Mouse (Mus musculus) ES-E14 (cell line): Measurements from ENCODE around the gene Hbp1. TPM values are rescaled to one million over a fixed set of nuclear protein-coding genes. Genes with fewer than 3 reads are reported as not detected.

ENCODE experiments used
- DNase-seq: peaks from one replicate; pipeline ENCODE4 v3.0.0-alpha.2; 2013; ENCODE audit warnings: low read depth, low spot score
- H3K27ac ChIP-seq: 2 replicates; pipeline ENCODE4 v1.5.1; 2012; ENCODE audit warnings: low read depth, mild to moderate bottlenecking, low read length, moderate library complexity, mixed read lengths; ENCODE audit not compliant: poor library complexity, insufficient read depth, severe bottlenecking
- H3K36me3 ChIP-seq: 2 replicates; pipeline ENCODE4 v1.6.1; 2012; ENCODE audit warnings: mild to moderate bottlenecking, low read length, moderate library complexity, mixed read lengths; ENCODE audit not compliant: control insufficient read depth, poor library complexity, insufficient read depth, severe bottlenecking
- H3K4me1 ChIP-seq, 2 experiments: fragments of 150-350 bp in 1 of 2; sonication (generic) in 1 of 2; 2 replicates each; pipeline ENCODE4 v1.6.1; 2012; ENCODE audit warnings: low read length in 2 of 2, mild to moderate bottlenecking in 1 of 2, mixed read lengths in 1 of 2; ENCODE audit not compliant: control insufficient read depth in 2 of 2, insufficient read depth in 2 of 2, poor library complexity in 1 of 2
- H3K4me3 ChIP-seq, 2 experiments: fragments of 150-350 bp in 1 of 2; sonication (generic) in 1 of 2; 2 replicates each; pipeline ENCODE4 v1.5.1; 2012; ENCODE audit warnings: low read length in 2 of 2, low read depth in 1 of 2, mild to moderate bottlenecking in 1 of 2, mixed read lengths in 1 of 2; ENCODE audit not compliant: insufficient read depth in 1 of 2, poor library complexity in 1 of 2, severe bottlenecking in 1 of 2
- H3K9ac ChIP-seq: 2 replicates; pipeline ENCODE4 v1.6.1; 2012; ENCODE audit warnings: low read depth, mild to moderate bottlenecking, low read length, mixed read lengths; ENCODE audit not compliant: poor library complexity, insufficient read depth, severe bottlenecking
- H3K9me3 ChIP-seq: fragments of 150-350 bp; sonication (generic); 2 replicates; pipeline ENCODE4 v1.6.1; 2012; ENCODE audit warnings: low read depth, mild to moderate bottlenecking, low read length; ENCODE audit not compliant: control insufficient read depth, insufficient read depth
- CHD2 ChIP-seq: IDR thresholded peaks from 2 replicates; pipeline ENCODE4 v1.6.1; 2014; ENCODE audit warnings: mild to moderate bottlenecking, low read depth, low read length, inconsistent platforms
- HCFC1 ChIP-seq: IDR thresholded peaks from 2 replicates; pipeline ENCODE4 v1.6.1; 2012; ENCODE audit warnings: low read length, inconsistent platforms, borderline replicate concordance; ENCODE audit not compliant: insufficient read depth
- MAFK ChIP-seq: IDR thresholded peaks from 2 replicates; pipeline ENCODE4 v1.6.1; 2014; ENCODE audit warnings: mild to moderate bottlenecking, low read depth, low read length, inconsistent platforms; ENCODE audit not compliant: insufficient read depth
- ZC3H11A ChIP-seq: IDR thresholded peaks from 2 replicates; pipeline ENCODE4 v1.6.1; 2012; ENCODE audit warnings: low read depth, mild to moderate bottlenecking, inconsistent platforms, low read length, borderline replicate concordance
- ZNF384 ChIP-seq: IDR thresholded peaks from 2 replicates; pipeline ENCODE4 v1.6.1; 2012; ENCODE audit warnings: low read depth, low read length, inconsistent platforms
- in situ Hi-C, 2 experiments: fragments of 600-800 bp; cut with MboI; formaldehyde crosslinking; loops; one replicate each; pipeline ENCODE4 v1.15.1; 2025; ENCODE audit warnings: low sequenced_read_pairs in 2 of 2, inconsistent platforms in 1 of 2; ENCODE audit not compliant: unreplicated experiment in 2 of 2
- total RNA-seq: library from RNA; depleted of rRNA; stranded (reverse); fragments of 300-350 nt; gene quantifications from 2 replicates; pipeline ENCODE4 v1.2.3, GENCODE M21; 2012

Hbp1 gene
- total RNA-seq, 1 experiment = 43.3 TPM

DNA sequence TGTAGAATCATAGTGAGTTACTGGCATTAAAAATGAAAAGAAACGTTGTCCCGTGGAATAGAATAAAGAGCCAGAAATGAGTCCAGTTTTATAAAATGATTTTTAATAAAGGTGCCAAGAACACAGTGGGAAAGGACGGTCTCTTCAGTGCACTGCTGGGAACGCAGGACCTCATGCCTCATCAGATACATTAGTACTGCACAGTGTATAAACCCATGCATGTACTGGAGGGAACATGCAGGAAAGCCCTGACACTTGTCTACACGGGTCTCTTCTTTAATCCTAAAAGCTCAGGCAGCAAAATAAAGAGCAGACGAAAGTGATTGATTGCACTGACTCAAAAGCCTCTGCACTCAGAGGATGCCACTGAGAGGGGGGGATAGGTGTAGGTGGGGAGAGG, 59.6 kb downstream of the Hbp1 start:
- DNase-seq = no peak
- H3K9ac ChIP-seq = no peak overlapping the region
- H3K36me3 ChIP-seq = no peaks in the 10 kb centered on the region; the same call in 1 of the 2 replicates
- H3K4me1 ChIP-seq = peaks cover 0 to 8% of the 10 kb centered on the region in 2 experiments; a peak in 2 of 4 replicates
- H3K4me3 ChIP-seq = no peak overlapping the region
- H3K9me3 ChIP-seq = no peaks in the 10 kb centered on the region
- in situ Hi-C loops = no loop called here
- TF ChIP-seq ZNF384 (no peak), CHD2 (no peak)
- H3K27ac ChIP-seq = no peak overlapping the region

DNA sequence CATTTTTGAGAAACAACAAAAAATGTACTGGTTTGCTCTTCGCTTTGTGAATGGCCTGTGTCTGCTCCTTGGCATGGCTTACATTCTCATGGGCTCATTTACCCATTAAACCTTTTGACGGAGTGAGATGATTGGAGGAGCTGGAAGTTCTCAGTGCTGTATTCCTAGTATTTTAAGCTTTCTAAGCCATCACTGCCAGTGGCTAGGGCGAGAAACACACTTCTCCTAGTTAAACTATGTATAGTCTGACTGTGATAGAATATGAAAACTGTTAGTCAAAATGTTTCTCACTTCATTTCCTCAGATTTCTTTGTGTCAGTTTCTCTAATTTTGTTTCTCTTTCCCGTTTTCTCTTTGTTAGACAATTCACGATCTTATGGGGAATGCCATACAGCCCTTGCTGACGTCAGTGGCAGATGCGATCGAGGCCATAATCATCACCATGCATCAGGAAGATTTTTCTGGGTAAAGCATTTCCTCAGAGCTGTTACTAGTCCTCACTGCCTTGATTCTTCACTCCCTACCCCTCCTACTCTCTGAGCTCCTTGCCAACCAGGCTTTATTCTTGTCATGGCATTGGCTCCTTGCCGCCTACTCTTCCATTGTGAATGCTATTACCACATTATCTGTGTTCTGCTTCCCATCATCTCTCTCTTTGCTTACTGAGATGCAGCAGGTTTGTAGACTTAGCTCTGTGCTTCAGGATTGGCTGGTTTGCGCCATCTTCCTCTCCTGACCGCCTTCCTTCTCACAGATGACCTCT, 64.3 kb downstream of the Hbp1 start:
- H3K36me3 ChIP-seq = no peaks in the 10 kb centered on the region; the same call in 1 of the 2 replicates
- H3K4me1 ChIP-seq = no peaks in the 10 kb centered on the region
- TF ChIP-seq ZNF384 (no peak), CHD2 (no peak), ZC3H11A (no peak), MAFK (no peak), HCFC1 (no peak)
- no peak overlapping the region for H3K9ac ChIP-seq
- in situ Hi-C loops = no loop called here
- H3K4me3 ChIP-seq = no peak overlapping the region
- H3K9me3 ChIP-seq = no peaks in the 10 kb centered on the region
- H3K27ac ChIP-seq = no peak overlapping the region
- DNase-seq = no peak

DNA sequence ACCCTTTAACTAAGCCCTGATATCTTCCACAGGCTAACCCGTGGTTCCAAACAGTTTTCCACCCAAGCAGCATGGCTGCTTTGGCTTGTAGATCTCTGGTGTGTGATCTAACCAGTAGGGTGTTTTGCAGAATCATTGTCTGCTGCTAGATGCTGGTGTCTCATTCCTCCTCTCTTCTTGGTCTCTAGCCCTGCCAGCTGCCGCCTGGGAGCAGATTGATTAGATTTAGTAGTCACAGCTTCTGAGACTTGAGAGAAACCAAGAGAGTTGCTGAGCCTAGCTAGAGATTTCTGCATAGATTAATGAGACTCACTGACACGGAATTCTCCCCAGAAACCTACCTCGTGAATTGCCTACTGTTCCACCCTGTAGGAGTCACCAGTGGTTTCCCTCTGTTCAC, 65.3 kb downstream of the Hbp1 start:
- TF ChIP-seq MAFK = no peak
- TF ChIP-seq ZC3H11A = no peak
- TF ChIP-seq CHD2 = no peak
- TF ChIP-seq HCFC1 = no peak
- TF ChIP-seq ZNF384 = no peak
- no peak overlapping the region for H3K27ac ChIP-seq
- H3K9me3 ChIP-seq = no peaks in the 10 kb centered on the region
- H3K9ac ChIP-seq = no peak overlapping the region
- no peak for DNase-seq
- no peaks in the 10 kb centered on the region; the same call in 1 of the 2 replicates for H3K36me3 ChIP-seq
- no peaks in the 10 kb centered on the region for H3K4me1 ChIP-seq
- no peak overlapping the region for H3K4me3 ChIP-seq
- in situ Hi-C loops = no loop called here

DNA sequence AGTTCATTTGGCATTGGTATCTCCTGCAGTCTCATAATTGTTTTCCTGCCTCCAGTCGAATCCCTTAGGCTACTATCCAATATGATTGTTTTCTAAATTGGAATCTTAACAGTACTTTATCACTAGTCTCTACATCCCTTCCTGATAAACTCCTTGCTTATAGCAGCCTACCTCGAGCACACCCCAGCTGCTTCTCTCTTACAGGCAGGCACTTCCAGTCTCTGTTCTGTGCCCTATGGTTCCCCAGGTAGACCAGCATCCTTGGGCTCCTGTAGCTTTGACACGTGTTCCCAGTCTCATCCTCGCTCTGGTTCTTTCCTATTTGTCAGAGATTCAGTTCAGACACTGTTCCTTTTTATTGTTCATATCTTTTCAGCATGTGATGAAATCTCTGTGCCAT, 66.0 kb downstream of the Hbp1 start:
- Histone ChIP-seq H3K36me3 (no peaks in the 10 kb centered on the region; the same call in 1 of the 2 replicates), H3K9me3 (no peaks in the 10 kb centered on the region), H3K4me3 (no peak overlapping the region), H3K27ac (no peak overlapping the region), H3K9ac (no peak overlapping the region), H3K4me1 (no peaks in the 10 kb centered on the region)
- DNase-seq = no peak
- no peak for TF ChIP-seq ZNF384
- TF ChIP-seq HCFC1 = no peak
- no peak for TF ChIP-seq MAFK
- no peak for TF ChIP-seq CHD2
- TF ChIP-seq ZC3H11A = no peak
- in situ Hi-C loops = no loop called here

DNA sequence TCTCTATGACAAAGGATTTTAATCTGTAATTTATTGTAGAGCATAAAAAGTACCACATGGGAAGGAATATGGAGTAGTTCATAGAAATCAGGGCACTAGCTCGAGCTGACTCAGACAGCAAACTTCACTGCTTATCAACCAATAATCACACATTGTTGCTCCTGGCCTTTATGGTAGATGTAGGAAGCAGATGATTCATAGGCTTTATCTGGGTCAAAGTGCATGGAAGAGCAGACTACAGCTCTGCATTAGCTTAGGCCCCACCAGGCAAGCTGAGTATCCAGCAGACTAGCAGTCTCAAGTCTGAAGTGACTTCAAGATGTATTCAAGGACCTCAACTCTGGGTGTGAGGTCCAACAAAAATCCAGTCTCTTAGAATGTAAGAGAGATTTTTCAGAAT, 67.6 kb downstream of the Hbp1 start:
- no peak overlapping the region for H3K27ac ChIP-seq
- in situ Hi-C loops = no loop called here
- H3K36me3 ChIP-seq = no peaks in the 10 kb centered on the region; the same call in 1 of the 2 replicates
- TF ChIP-seq ZC3H11A = no peak
- no peak for TF ChIP-seq MAFK
- no peak for TF ChIP-seq ZNF384
- no peak for TF ChIP-seq HCFC1
- TF ChIP-seq CHD2 = no peak
- DNase-seq = no peak
- H3K9ac ChIP-seq = no peak overlapping the region
- no peaks in the 10 kb centered on the region for H3K4me1 ChIP-seq
- H3K9me3 ChIP-seq = no peaks in the 10 kb centered on the region
- no peak overlapping the region for H3K4me3 ChIP-seq
